Mouse (Mus musculus) forebrain, embryonic 10.5 days (tissue): ENCODE data around the gene Gnl1. TPM values are rescaled to one million over a fixed set of nuclear protein-coding genes. Genes with fewer than 3 reads are reported as not detected.
"Not testable (repeated sequence)": the region's sequence is repeated elsewhere in the genome, so short reads cannot be mapped to it uniquely, and the experiment has no call there.

Source experiments
- DNase-seq: peaks from one replicate; pipeline ENCODE4 v3.0.0-alpha.2; 2017; ENCODE audit warnings: low spot score; ENCODE audit errors: extremely low spot score
- H3K27ac ChIP-seq: fragments of 300-500 bp; sonication (generic); 2 replicates; pipeline ENCODE4 v1.5.1; 2016; ENCODE audit warnings: mild to moderate bottlenecking
- H3K27me3 ChIP-seq: fragments of 300-500 bp; sonication (generic); 2 replicates; pipeline ENCODE4 v1.6.1; 2016; ENCODE audit warnings: mild to moderate bottlenecking; ENCODE audit not compliant: poor library complexity, severe bottlenecking
- H3K36me3 ChIP-seq: fragments of 300-500 bp; sonication (generic); replicated peaks from 2 replicates; pipeline ENCODE4 v1.6.1; 2016; ENCODE audit warnings: mild to moderate bottlenecking, moderate library complexity
- H3K4me1 ChIP-seq: fragments of 300-500 bp; sonication (generic); 2 replicates; pipeline ENCODE4 v1.6.1; 2016
- H3K4me3 ChIP-seq: fragments of 300-500 bp; sonication (generic); 2 replicates; pipeline ENCODE4 v1.5.1; 2016; ENCODE audit warnings: mild to moderate bottlenecking, moderate library complexity
- H3K9me3 ChIP-seq: fragments of 300-500 bp; sonication (generic); 2 replicates; pipeline ENCODE4 v1.6.1; 2016; ENCODE audit warnings: mild to moderate bottlenecking, moderate library complexity
- WGBS: fragments of 180-500 bp; shearing (Covaris S2); methylation state at CpG from one replicate; pipeline ENCODE4 v1.1.7; 2016; 5-methylcytosine and 5-hydroxymethylcytosine counted together
- microRNA counts: library from miRNA; unstranded; fragments of <30 nt; microRNA quantifications from one replicate; lab custom pipeline; 2017
- microRNA-seq: library from miRNA; unstranded; fragments of <30 nt; microRNA quantifications from one replicate; pipeline ENCODE4, GENCODE M21; 2017
- polyA plus RNA-seq: library from polyadenylated mRNA; unstranded; fragments of >200 nt; fragmentation: Nextera tagmentation; extraction: Ambion mirVana; gene quantifications from 2 replicates; pipeline ENCODE4 v1.2.1, GENCODE M21; 2016

Gene Gnl1
- polyA plus RNA-seq, 1 experiment from 2014 or later, result 68.8 TPM

GRCm38 (mm10) chr17:36031583-36032331, 52.1 kb downstream of the Gnl1 start:
- Histone ChIP-seq H3K4me3 (peak overlapping the region; percentile 58), H3K27ac (peak overlapping the region; percentile 51; the same call in 1 of the 2 replicates), H3K27me3 (peaks cover 25% of the 10 kb centered on the region), H3K4me1 (peaks cover 16% of the 10 kb centered on the region)
- H3K9me3 ChIP-seq, H3K36me3 ChIP-seq: not testable (repeated sequence)
- peak; percentile 37 for DNase-seq
- whole genome bisulfite sequencing, result under 1% methylated on average over 40 of the region's 40 CpGs

GRCm38 (mm10) chr17:36032351-36032875, 52.8 kb downstream of the Gnl1 start, which contains the start of gene H2-T23:
TSS of gene H2-T23 (minus strand) at chr17:36032855.
- WGBS, result under 1% methylated on average over 24 of the region's 25 CpGs
- Histone ChIP-seq H3K4me1 (peaks cover 16% of the 10 kb centered on the region), H3K4me3 (peak within 1 kb of the TSS; percentile 58), H3K27me3 (peaks cover 25% of the 10 kb centered on the region), H3K27ac (peak within 1 kb of the TSS; percentile 51; the same call in 1 of the 2 replicates)
- not testable (repeated sequence) for H3K9me3 ChIP-seq, H3K36me3 ChIP-seq
- peak; percentile 26 for DNase-seq

- not testable (repeated sequence) for H3K4me3 ChIP-seq
- WGBS, result 70% methylated on average over 3 of the region's 3 CpGs
Measured at GRCm38 (mm10) chr17:36034524-36034923, 54.9 kb downstream of the Gnl1 start.

GRCm38 (mm10) chr17:36035010-36035638, 55.5 kb downstream of the Gnl1 start:
- H3K36me3 ChIP-seq, H3K9me3 ChIP-seq, H3K4me3 ChIP-seq, DNase-seq, H3K27ac ChIP-seq: not testable (repeated sequence)
- peaks cover 26% of the 10 kb centered on the region for H3K27me3 ChIP-seq
- H3K4me1 ChIP-seq, result peaks cover 16% of the 10 kb centered on the region
- 36% methylated on average over 3 of the region's 3 CpGs for WGBS

More at GRCm38 (mm10) chr17:36034524-36034923, 54.9 kb downstream of the Gnl1 start:
- H3K9me3 ChIP-seq, H3K27ac ChIP-seq, DNase-seq, H3K36me3 ChIP-seq: not testable (repeated sequence)
- Histone ChIP-seq H3K4me1 (peaks cover 16% of the 10 kb centered on the region), H3K27me3 (peaks cover 25% of the 10 kb centered on the region)

- not testable (repeated sequence) for H3K36me3 ChIP-seq, DNase-seq, H3K4me3 ChIP-seq, H3K27ac ChIP-seq, H3K9me3 ChIP-seq
- peaks cover 27% of the 10 kb centered on the region for H3K27me3 ChIP-seq
- 88% methylated on average over 13 of the region's 13 CpGs for WGBS
- peaks cover 16% of the 10 kb centered on the region for H3K4me1 ChIP-seq
Measured at GRCm38 (mm10) chr17:36036126-36036525, 56.5 kb downstream of the Gnl1 start.

MicroRNA genes within 50 kb of the gene (microRNA counts, 519-probe panel; counts per million panel counts)
- microRNA mmu-miR-877 (lab: Ali Mortazavi, UCI), result 341 counts per million, percentile 65 among the panel's probes with 10 or more counts

Small RNA genes lying within 50 kb of the gene (microRNA-seq; reads per million reads assigned to microRNA genes)
- 251 reads per million, percentile 56 among the genes with 10 or more reads in this experiment for gene Mir877

Other genes starting within 250 kb of the Gnl1 start
- gene Ier3, start 158.2 kb upstream of the Gnl1 start, polyA plus RNA-seq, result 4.6 and 5.3 TPM in 2 replicates
- gene Flot1, start 156.6 kb upstream of the Gnl1 start, polyA plus RNA-seq, result 49.7 and 51.6 TPM in 2 replicates
- gene Tubb5, start 141.5 kb upstream of the Gnl1 start, polyA plus RNA-seq, result 1,607 and 1,608 TPM in 2 replicates
- gene Mdc1, start 138.3 kb upstream of the Gnl1 start, polyA plus RNA-seq, result 26.9 and 29.3 TPM in 2 replicates
- 81.9 and 84.0 TPM in 2 replicates for gene Nrm, start 118.5 kb upstream of the Gnl1 start, polyA plus RNA-seq
- 21.3 and 21.6 TPM in 2 replicates for gene Ppp1r18, start 114.3 kb upstream of the Gnl1 start, polyA plus RNA-seq
- gene Dhx16, start 100.0 kb upstream of the Gnl1 start, polyA plus RNA-seq, result 59.6 and 60.3 TPM in 2 replicates
- gene 2310061I04Rik, start 82.4 kb upstream of the Gnl1 start, polyA plus RNA-seq, result 29.8 and 32.4 TPM in 2 replicates
- 102 and 105 TPM in 2 replicates for gene Atat1, start 69.8 kb upstream of the Gnl1 start, polyA plus RNA-seq
- 98.2 and 107 TPM in 2 replicates for gene Mrps18b, start 63.5 kb upstream of the Gnl1 start, polyA plus RNA-seq
- 60.5 and 61.5 TPM in 2 replicates for gene Ppp1r10, start 63.4 kb upstream of the Gnl1 start, polyA plus RNA-seq
- 114 and 129 TPM in 2 replicates for gene Abcf1, start 10.1 kb upstream of the Gnl1 start, polyA plus RNA-seq
- gene Prr3, start 385 bp downstream of the Gnl1 start, polyA plus RNA-seq, result 45.6 and 48.3 TPM in 2 replicates
- gene H2-T24, start 40.7 kb downstream of the Gnl1 start, polyA plus RNA-seq, result 3.1 and 3.5 TPM in 2 replicates
- 2.1 and 3.3 TPM in 2 replicates for gene H2-T23, start 53.0 kb downstream of the Gnl1 start, polyA plus RNA-seq
- 6.8 and 8.1 TPM in 2 replicates for gene H2-T22, start 62.9 kb downstream of the Gnl1 start, polyA plus RNA-seq
- gene Gm6034, start 63.1 kb downstream of the Gnl1 start, polyA plus RNA-seq, result not detected in 2 replicates
- not detected in 2 replicates for gene Gm11127, start 78.5 kb downstream of the Gnl1 start, polyA plus RNA-seq
- not detected in 2 replicates for gene Gm19684, start 141.8 kb downstream of the Gnl1 start, polyA plus RNA-seq
- not detected in 2 replicates for gene Gm7030, start 149.6 kb downstream of the Gnl1 start, polyA plus RNA-seq
- not detected in 2 replicates for gene Gm8909, start 188.7 kb downstream of the Gnl1 start, polyA plus RNA-seq
- not detected in 2 replicates for gene H2-T3, start 210.4 kb downstream of the Gnl1 start, polyA plus RNA-seq